9 mouse cellular contexts compared by ENCODE assay signal in the genomic region with DNA sequence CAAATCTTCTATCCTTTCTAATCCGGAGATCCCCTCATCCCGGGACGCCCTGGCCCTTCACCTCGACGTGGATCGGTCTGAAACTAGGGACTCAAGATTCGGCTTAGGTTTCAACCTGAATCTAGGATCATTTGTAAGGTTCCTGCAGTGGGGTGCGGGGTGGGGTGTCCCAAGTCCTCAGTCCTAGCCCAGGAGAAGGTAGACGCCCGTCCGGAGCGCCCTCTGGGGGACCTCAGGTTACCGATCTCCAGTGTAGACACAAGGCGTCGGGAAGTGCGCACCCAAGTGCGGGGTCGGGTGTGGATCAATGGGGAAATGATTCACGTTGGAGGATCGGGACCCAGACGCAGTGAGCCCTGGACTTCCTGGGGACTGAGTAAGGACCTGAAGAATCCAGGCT. TPM values are rescaled to one million over a fixed set of nuclear protein-coding genes. Genes with fewer than 3 reads are reported as not detected.
DNase-seq lines count a peak whose midpoint lies in the region; ATAC-seq lines count a peak whose summit lies in the region.
"Had no signal": no experiment of that assay in that cellular context is flagged by ENCODE, and none has a peak within 500 bp of the region (broad histone marks: within the 10 kb centered on the region; RNA-seq: fewer than 3 reads in every experiment).

No protein-coding gene starts in this region.

- no peak overlapping the region for H3K9ac ChIP-seq in hindbrain, embryonic 11.5 days (ENCODE audit: low read depth, low read length)
- no peak overlapping the region for H3K9ac ChIP-seq in hindbrain, embryonic 16.5 days (ENCODE audit: low read depth, low read length)
- no peak overlapping the region for H3K9ac ChIP-seq in heart, embryonic 15.5 days
- H3K9ac ChIP-seq in midbrain, embryonic 14.5 days (replicated peaks; ENCODE audit: low read length) = no peak overlapping the region

- H3K4me2 ChIP-seq in hindbrain, embryonic 11.5 days (replicated peaks; ENCODE audit: low read depth, low read length) = no peak overlapping the region
- no peak overlapping the region for H3K4me2 ChIP-seq in hindbrain, embryonic 16.5 days (ENCODE audit: low read length)
- peak overlapping the region; percentile 96 for H3K4me2 ChIP-seq in heart, embryonic 15.5 days
- no peak overlapping the region for H3K4me2 ChIP-seq in midbrain, embryonic 14.5 days (ENCODE audit: low read length)

- H3K4me3 ChIP-seq in hindbrain, embryonic 11.5 days (ENCODE audit: low read depth, low read length) = no peak overlapping the region
- no peak overlapping the region for H3K4me3 ChIP-seq in hindbrain, embryonic 16.5 days (ENCODE audit: low read length)
- peak overlapping the region; percentile 61 for H3K4me3 ChIP-seq in heart, embryonic 15.5 days
- no peak overlapping the region for H3K4me3 ChIP-seq in midbrain, embryonic 14.5 days (replicated peaks; ENCODE audit: low read depth, low read length)

- 2% methylated on average over 21 of the region's 21 CpGs for WGBS in hindbrain, embryonic 11.5 days
- WGBS in hindbrain, embryonic 16.5 days = 2% methylated on average over 21 of the region's 21 CpGs
- WGBS in heart, embryonic 15.5 days = 2% methylated on average over 21 of the region's 21 CpGs
- WGBS in midbrain, embryonic 14.5 days = 1% methylated on average over 21 of the region's 21 CpGs

- no peaks in the 10 kb centered on the region for H3K4me1 ChIP-seq in hindbrain, embryonic 11.5 days (replicated peaks; ENCODE audit: control insufficient read depth, insufficient read depth, low read length)
- H3K4me1 ChIP-seq in hindbrain, embryonic 16.5 days (ENCODE audit: control insufficient read depth, insufficient read depth, low read depth, low read length) = peaks cover 3% of the 10 kb centered on the region; the same call in 1 of the 2 replicates
- H3K4me1 ChIP-seq in heart, embryonic 15.5 days (replicated peaks) = peaks cover 13% of the 10 kb centered on the region
- no peaks in the 10 kb centered on the region for H3K4me1 ChIP-seq in midbrain, embryonic 14.5 days (ENCODE audit: control insufficient read depth, insufficient read depth, low read length)

- H3K27me3 ChIP-seq in hindbrain, embryonic 11.5 days (ENCODE audit: control insufficient read depth, insufficient read depth, low read length) = peaks cover 24% of the 10 kb centered on the region
- peaks cover 11% of the 10 kb centered on the region for H3K27me3 ChIP-seq in hindbrain, embryonic 16.5 days (replicated peaks; ENCODE audit: control insufficient read depth, insufficient read depth, low read length)
- H3K27me3 ChIP-seq in heart, embryonic 15.5 days = peaks cover 35% of the 10 kb centered on the region
- peaks cover 9% of the 10 kb centered on the region for H3K27me3 ChIP-seq in midbrain, embryonic 14.5 days (ENCODE audit: control insufficient read depth, insufficient read depth, low read length)

- no peaks in the 10 kb centered on the region for H3K36me3 ChIP-seq in hindbrain, embryonic 11.5 days (ENCODE audit: control insufficient read depth, insufficient read depth, low read length)
- H3K36me3 ChIP-seq in hindbrain, embryonic 16.5 days (ENCODE audit: control insufficient read depth, insufficient read depth, low read length) = no peaks in the 10 kb centered on the region
- no peaks in the 10 kb centered on the region for H3K36me3 ChIP-seq in heart, embryonic 15.5 days
- H3K36me3 ChIP-seq in midbrain, embryonic 14.5 days (ENCODE audit: control insufficient read depth, insufficient read depth, low read length) = no peaks in the 10 kb centered on the region

- H3K27ac ChIP-seq in hindbrain, embryonic 11.5 days (ENCODE audit: low read depth, low read length) = no peak overlapping the region
- no peak overlapping the region for H3K27ac ChIP-seq in hindbrain, embryonic 16.5 days (ENCODE audit: low read depth, low read length)
- no peak overlapping the region for H3K27ac ChIP-seq in heart, embryonic 15.5 days
- H3K27ac ChIP-seq in midbrain, embryonic 14.5 days (replicated peaks; ENCODE audit: low read depth, low read length) = no peak overlapping the region
- H3K27ac ChIP-seq: macrophage had no signal

- no peaks in the 10 kb centered on the region for H3K9me3 ChIP-seq in hindbrain, embryonic 11.5 days (ENCODE audit: control insufficient read depth, low read length)
- no peaks in the 10 kb centered on the region for H3K9me3 ChIP-seq in hindbrain, embryonic 16.5 days (ENCODE audit: control insufficient read depth, low read length)
- no peaks in the 10 kb centered on the region for H3K9me3 ChIP-seq in heart, embryonic 15.5 days (replicated peaks)
- H3K9me3 ChIP-seq in midbrain, embryonic 14.5 days (ENCODE audit: control insufficient read depth, low read length) = no peaks in the 10 kb centered on the region

- DNase-seq in hindbrain, embryonic 11.5 days (ENCODE audit: low spot score) = peak; percentile 40
- peak; percentile 19 to 23 for DNase-seq in cerebellum, postnatal 10 days
- DNase-seq in kidney, postnatal 4 days = peak; percentile 41 to 53
- peak; percentile 4 for DNase-seq in midbrain, embryonic 14.5 days
- DNase-seq in left cerebral cortex, adult 18-20 months (ENCODE audit: low spot score in 2 of 2) = no peak

- ATAC-seq in hindbrain, embryonic 11.5 days (ENCODE audit: low FRiP score) = no peak
- no peak for ATAC-seq in hindbrain, embryonic 16.5 days
- ATAC-seq in heart, embryonic 15.5 days (replicated peaks; ENCODE audit: insufficient number of reproducible peaks, insufficient read depth, low FRiP score, low read depth) = no peak
- ATAC-seq in midbrain, embryonic 14.5 days (ENCODE audit: low FRiP score, low TSS enrichment) = no peak
- ATAC-seq in monocyte, adult 5-6 weeks (replicated peaks; ENCODE audit: insufficient number of reproducible peaks, low FRiP score, low TSS enrichment, poor library complexity, severe bottlenecking) = no peak

RNA-seq across cellular contexts. Expression of gene Olfr1373, which starts 21.8 kb away (rescaled TPM):
- not detected in 2 replicates for polyA plus RNA-seq in hindbrain, embryonic 11.5 days (2014; fragmentation: Nextera tagmentation; extraction: Ambion mirVana)
- not detected in 2 replicates for polyA plus RNA-seq in hindbrain, embryonic 16.5 days (2015; fragmentation: Nextera tagmentation; extraction: Ambion mirVana)
- polyA plus RNA-seq in heart, embryonic 15.5 days (2015; fragmentation: Nextera tagmentation; extraction: Ambion mirVana) = not detected in 2 replicates
- polyA plus RNA-seq in midbrain, embryonic 14.5 days (2014; fragmentation: Nextera tagmentation; extraction: Ambion mirVana) = not detected in 2 replicates
- total RNA-seq in left cerebral cortex, adult 18-20 months (2021) = not detected
- total RNA-seq in monocyte, adult 5-6 weeks (2017) = not detected in 3 replicates
- polyA plus RNA-seq: macrophage had no signal

RNA-seq across cellular contexts. Expression of gene Olfr1371, which starts 46.7 kb away (rescaled TPM):
- polyA plus RNA-seq in hindbrain, embryonic 11.5 days (2014; fragmentation: Nextera tagmentation; extraction: Ambion mirVana) = not detected in 2 replicates
- polyA plus RNA-seq in hindbrain, embryonic 16.5 days (2015; fragmentation: Nextera tagmentation; extraction: Ambion mirVana) = not detected in 2 replicates
- polyA plus RNA-seq in heart, embryonic 15.5 days (2015; fragmentation: Nextera tagmentation; extraction: Ambion mirVana) = not detected in 2 replicates
- polyA plus RNA-seq in midbrain, embryonic 14.5 days (2014; fragmentation: Nextera tagmentation; extraction: Ambion mirVana) = not detected in 2 replicates
- total RNA-seq in left cerebral cortex, adult 18-20 months (2021) = not detected
- total RNA-seq in monocyte, adult 5-6 weeks (2017) = not detected in 3 replicates
- polyA plus RNA-seq: macrophage had no signal

Comparison
In these comparisons a context has a peak if more than half of its experiments do, and no peak if none do; other contexts are left out.
1. DNase-seq: peak in hindbrain, embryonic 11.5 days (single experiment), cerebellum, postnatal 10 days (2 of 2), kidney, postnatal 4 days (2 of 2) and midbrain, embryonic 14.5 days (single experiment); none in left cerebral cortex, adult 18-20 months (0 of 2).